In the genomic region with DNA sequence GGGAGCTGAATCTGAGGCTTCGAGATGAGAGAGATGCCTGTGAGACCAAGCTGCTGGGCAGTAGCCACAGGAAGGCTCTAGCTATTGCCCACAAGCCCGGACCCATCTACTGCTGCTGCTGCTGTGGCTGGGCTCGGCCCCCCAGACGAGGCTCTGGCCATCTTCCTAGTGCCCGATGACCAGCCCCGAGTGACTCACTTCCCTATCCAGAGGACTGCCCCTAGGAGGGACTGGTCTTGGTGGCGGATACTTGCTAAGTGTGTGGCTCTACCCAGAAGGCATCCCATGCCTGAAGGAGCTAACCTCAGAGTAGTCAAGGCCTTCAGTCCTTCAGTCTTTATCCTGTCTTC, we compare ENCODE assay signal across 12 mouse cellular contexts. TPM values are rescaled to one million over a fixed set of nuclear protein-coding genes. Genes with fewer than 3 reads are reported as not detected.
DNase-seq lines count a peak whose midpoint lies in the region; TF ChIP-seq lines count a peak whose summit lies in the region.
"Had no signal": no experiment of that assay in that cellular context is flagged by ENCODE, and none has a peak within 500 bp of the region (broad histone marks: within the 10 kb centered on the region; RNA-seq: fewer than 3 reads in every experiment).

No protein-coding gene starts in this region.

- intact Hi-C loops in heart, postnatal 25 days (cut with DNase I), result no loop called here

- no peak overlapping the region for H3K27ac ChIP-seq in embryonic facial prominence, embryonic 10.5 days (replicated peaks)
- H3K27ac ChIP-seq: hindbrain, embryonic 15.5 days; neural tube, embryonic 12.5 days had no signal

- H3ac ChIP-seq in C2C12 (ENCODE audit: control insufficient read depth, insufficient read length, low read depth), result peak overlapping the region; percentile 5

- no peaks in the 10 kb centered on the region for H3K9me3 ChIP-seq in embryonic facial prominence, embryonic 10.5 days
- H3K9me3 ChIP-seq: hindbrain, embryonic 15.5 days; lung, embryonic 15.5 days; neural tube, embryonic 12.5 days had no signal

- H3K27me3 ChIP-seq in C2C12 (ENCODE audit: control insufficient read depth, insufficient read depth, insufficient read length), result no peaks in the 10 kb centered on the region
- peaks cover 61% of the 10 kb centered on the region for H3K27me3 ChIP-seq in embryonic facial prominence, embryonic 10.5 days (replicated peaks; ENCODE audit: low read depth, poor library complexity, severe bottlenecking)

- peaks cover 44% of the 10 kb centered on the region for H3K79me2 ChIP-seq in C2C12 (ENCODE audit: control insufficient read depth, insufficient read depth)

- peaks cover 20% of the 10 kb centered on the region for H3K79me3 ChIP-seq in C2C12 (ENCODE audit: low read depth)

- DNase-seq in heart, adult 11 months, result peak; percentile 98
- DNase-seq in heart, postnatal 4 days, result no peak
- DNase-seq in embryonic facial prominence, embryonic 10.5 days (ENCODE audit: low spot score), result no peak
- DNase-seq in heart, postnatal 25 days (ENCODE audit: low spot score), result peak; percentile 51
- no peak for DNase-seq in right cerebral cortex, postnatal 36 days (ENCODE audit: low spot score in 2 of 2)
- no peak for DNase-seq in spleen, postnatal 36 days (ENCODE audit: low spot score in 2 of 2)
- DNase-seq in natural killer cell, adult 2 months (ENCODE audit: low spot score in 2 of 2), result no peak
- DNase-seq: right cerebral cortex, postnatal 25 days had no signal

- TF ChIP-seq CTCF in C2C12 (IDR thresholded peaks at IDR 0.05; ENCODE audit: control insufficient read depth, insufficient read depth, insufficient read length), result no peak

- H3K4me3 ChIP-seq in C2C12 (ENCODE audit: insufficient read depth, poor library complexity, severe bottlenecking), result no peak overlapping the region
- 0 out of 2 replicates have a peak overlapping the region, but pooled peaks have one; percentile 48 for H3K4me3 ChIP-seq in embryonic facial prominence, embryonic 10.5 days

- H3K36me3 ChIP-seq in C2C12 (ENCODE audit: control insufficient read depth, insufficient read depth), result peaks cover 14% of the 10 kb centered on the region
- H3K36me3 ChIP-seq in embryonic facial prominence, embryonic 10.5 days (replicated peaks), result peaks cover 21% of the 10 kb centered on the region

- H3K4me1 ChIP-seq in embryonic facial prominence, embryonic 10.5 days, result peaks cover 77% of the 10 kb centered on the region

- WGBS in embryonic facial prominence, embryonic 10.5 days, result 74% methylated on average over 7 of the region's 7 CpGs

TF ChIP-seq in C2C12, 6 proteins besides CTCF, POLR2A, EP300 and RAD21:
- no peak for TF ChIP-seq MYOD1 (IDR thresholded peaks at IDR 0.05; ENCODE audit: control insufficient read depth, insufficient read length, low read depth)
- TF ChIP-seq CEBPB (IDR thresholded peaks at IDR 0.05; ENCODE audit: low read depth), result no peak
- no peak for TF ChIP-seq USF1 (IDR thresholded peaks at IDR 0.05; ENCODE audit: low read depth)

RNA-seq across cellular contexts. Expression of gene Cd151, which starts 1.2 kb away (rescaled TPM):
- total RNA-seq in heart, postnatal 4 days (2021), result 100 to 1,000 TPM; 229 to 230 TPM
- 334 TPM for polyA plus RNA-seq in C2C12 (2012; fragmentation: generic; extraction: Trizol)
- polyA plus RNA-seq in embryonic facial prominence, embryonic 10.5 days (2016; fragmentation: Nextera tagmentation; extraction: Ambion mirVana), result 20.6 and 22.4 TPM in 2 replicates
- 100 to 1,000 TPM; 280 TPM for total RNA-seq in heart, postnatal 25 days (2021)

RNA-seq across cellular contexts. Expression of gene Cracr2b, which starts 5.1 kb away (rescaled TPM):
- total RNA-seq in heart, postnatal 4 days (2021), result 10 to 100 TPM; 17.6 to 20.1 TPM
- polyA plus RNA-seq in C2C12 (2012; fragmentation: generic; extraction: Trizol), result 4.5 TPM
- 6.6 and 8.3 TPM in 2 replicates for polyA plus RNA-seq in embryonic facial prominence, embryonic 10.5 days (2016; fragmentation: Nextera tagmentation; extraction: Ambion mirVana)
- 10 to 100 TPM; 19.7 to 23.1 TPM for total RNA-seq in heart, postnatal 25 days (2021)

RNA-seq across cellular contexts. Expression of gene Polr2l, which starts 8.9 kb away (rescaled TPM):
- total RNA-seq in heart, postnatal 4 days (2021), result 10 to 100 TPM; 49.6 to 52.4 TPM
- polyA plus RNA-seq in C2C12 (2012; fragmentation: generic; extraction: Trizol), result 124 TPM
- 84.0 and 86.0 TPM in 2 replicates for polyA plus RNA-seq in embryonic facial prominence, embryonic 10.5 days (2016; fragmentation: Nextera tagmentation; extraction: Ambion mirVana)
- 10 to 100 TPM; 74.3 to 74.7 TPM for total RNA-seq in heart, postnatal 25 days (2021)

RNA-seq across cellular contexts. Expression of gene Tspan4, which starts 9.0 kb away (rescaled TPM):
- total RNA-seq in heart, postnatal 4 days (2021), result 10 to 100 TPM; 37.2 to 38.0 TPM
- 278 TPM for polyA plus RNA-seq in C2C12 (2012; fragmentation: generic; extraction: Trizol)
- polyA plus RNA-seq in embryonic facial prominence, embryonic 10.5 days (2016; fragmentation: Nextera tagmentation; extraction: Ambion mirVana), result 32.6 and 34.2 TPM in 2 replicates
- 10 to 100 TPM; 17.5 to 39.0 TPM for total RNA-seq in heart, postnatal 25 days (2021)

RNA-seq across cellular contexts. Expression of gene Pnpla2, which starts 11.0 kb away (rescaled TPM):
- total RNA-seq in heart, postnatal 4 days (2021), result 100 to 1,000 TPM; 118 to 127 TPM
- 32.8 TPM for polyA plus RNA-seq in C2C12 (2012; fragmentation: generic; extraction: Trizol)
- polyA plus RNA-seq in embryonic facial prominence, embryonic 10.5 days (2016; fragmentation: Nextera tagmentation; extraction: Ambion mirVana), result 13.2 and 14.3 TPM in 2 replicates
- 100 to 1,000 TPM; 409 to 426 TPM for total RNA-seq in heart, postnatal 25 days (2021)

Comparison
In these comparisons a context has a peak if more than half of its experiments do, and no peak if none do; other contexts are left out.
1. DNase-seq: peak in heart, adult 11 months (single experiment) and heart, postnatal 25 days (single experiment); none in heart, postnatal 4 days (single experiment), embryonic facial prominence, embryonic 10.5 days (single experiment), right cerebral cortex, postnatal 36 days (0 of 2), spleen, postnatal 36 days (0 of 2) and natural killer cell, adult 2 months (0 of 2).